Mouse (Mus musculus) limb, embryonic 14.5 days (tissue): Measurements from ENCODE around the gene Glod4. TPM values are rescaled to one million over a fixed set of nuclear protein-coding genes. Genes with fewer than 3 reads are reported as not detected.

Experiments used
- ATAC-seq: fragments of 200-750 bp; cut with Nextera tagmentation; 2 replicates; pipeline ENCODE4 v1.8.0; 2017; ENCODE audit warnings: low read depth, moderate number of reproducible peaks, moderate TSS enrichment; ENCODE audit not compliant: low FRiP score
- DNase-seq: peaks from one replicate; pipeline ENCODE4 v3.0.0-alpha.2; 2015; ENCODE audit warnings: low spot score
- H3K27ac ChIP-seq: fragments of 300-500 bp; sonication (generic); replicated peaks from 2 replicates; pipeline ENCODE4 v1.5.1; 2014; ENCODE audit warnings: low read depth, mild to moderate bottlenecking, low read length, moderate library complexity, mixed read lengths
- H3K27me3 ChIP-seq: fragments of 300-500 bp; sonication (generic); 2 replicates; pipeline ENCODE4 v1.6.1; 2014; ENCODE audit warnings: low read length, mixed read lengths; ENCODE audit not compliant: control insufficient read depth, insufficient read depth
- H3K36me3 ChIP-seq: fragments of 300-500 bp; sonication (generic); 2 replicates; pipeline ENCODE4 v1.6.1; 2014; ENCODE audit warnings: mild to moderate bottlenecking, low read length, moderate library complexity, mixed read lengths; ENCODE audit not compliant: control insufficient read depth, insufficient read depth
- H3K4me1 ChIP-seq: fragments of 300-500 bp; sonication (generic); 2 replicates; pipeline ENCODE4 v1.6.1; 2014; ENCODE audit warnings: antibody characterized with exemption, low read length, mixed read lengths; ENCODE audit not compliant: control insufficient read depth, insufficient read depth
- H3K4me2 ChIP-seq: fragments of 300-500 bp; sonication (generic); replicated peaks from 2 replicates; pipeline ENCODE4 v1.6.1; 2014; ENCODE audit warnings: low read depth, mild to moderate bottlenecking, low read length, moderate library complexity; ENCODE audit not compliant: severe bottlenecking
- H3K4me3 ChIP-seq: fragments of 300-500 bp; sonication (generic); replicated peaks from 2 replicates; pipeline ENCODE4 v1.5.1; 2014; ENCODE audit warnings: low read length
- H3K9ac ChIP-seq: fragments of 300-500 bp; sonication (generic); 2 replicates; pipeline ENCODE4 v1.6.1; 2014; ENCODE audit warnings: mild to moderate bottlenecking, low read depth, low read length, moderate library complexity; ENCODE audit not compliant: severe bottlenecking
- H3K9me3 ChIP-seq: fragments of 300-500 bp; sonication (generic); 2 replicates; pipeline ENCODE4 v1.6.1; 2016; ENCODE audit warnings: low read length; ENCODE audit not compliant: control insufficient read depth
- POLR2A ChIP-seq: fragments of 200-500 bp; IDR thresholded peaks from 2 replicates; pipeline ENCODE4 v1.8.0; 2012; ENCODE audit warnings: inconsistent platforms, mild to moderate bottlenecking, moderate library complexity, borderline replicate concordance; ENCODE audit not compliant: insufficient read depth, insufficient read length; ENCODE audit errors: extremely low read depth
- WGBS: fragments of 180-500 bp; shearing (Covaris S2); extraction: QIAGEN DNeasy Blood & Tissue Kit; methylation state at CpG from one replicate; pipeline ENCODE4 v1.1.7; 2014; 5-methylcytosine and 5-hydroxymethylcytosine counted together
- polyA plus RNA-seq, 2 experiments: library from polyadenylated mRNA; depleted of rRNA in 1 of 2; stranded (reverse) in 1 of 2; unstranded in 1 of 2; fragments of >200 nt; fragmentation: Nextera tagmentation in 1 of 2; extraction: Ambion mirVana in 1 of 2; gene quantifications; 2 replicates each; pipeline versions ENCODE4 v1.2.1 to v1.2.3; 2012 to 2014

Gene Glod4
- 36.4 and 56.2 TPM in 2 replicates for polyA plus RNA-seq (2012; rRNA removed)
- 140 and 141 TPM in 2 replicates for polyA plus RNA-seq (2014; fragmentation: Nextera tagmentation; extraction: Ambion mirVana)

GRCm38 (mm10) chr11:76242901-76243810, at the start of gene Glod4, which contains the start of gene Mrm3:
TSS of gene Glod4 (minus strand) at chr11:76243725.
TSS of gene Mrm3 (plus strand) at chr11:76243715.
- Histone ChIP-seq H3K9me3 (no peaks in the 10 kb centered on the region), H3K4me2 (peak within 1 kb of the TSS; percentile 56), H3K27ac (peak within 1 kb of the TSS; percentile 76), H3K36me3 (peaks cover 22% of the 10 kb centered on the region), H3K27me3 (no peaks in the 10 kb centered on the region), H3K4me3 (peak within 1 kb of the TSS; percentile 85), H3K4me1 (peaks cover 8% of the 10 kb centered on the region), H3K9ac (peak within 1 kb of the TSS; percentile 76)
- DNase-seq = peak; percentile 93
- WGBS = under 1% methylated on average over 50 of the region's 61 CpGs
- peak; percentile 91 for ATAC-seq
- peak; percentile 78; the same call in 1 of the 2 replicates for TF ChIP-seq POLR2A

- no peak for TF ChIP-seq POLR2A
- H3K4me1 ChIP-seq = peaks cover 69% of the 10 kb centered on the region
- WGBS = 35% methylated on average over 6 of the region's 6 CpGs
- peak overlapping the region; percentile 34; the same call in 1 of the 2 replicates for H3K27ac ChIP-seq
- no peaks in the 10 kb centered on the region for H3K27me3 ChIP-seq
- 0 out of 2 replicates have a peak overlapping the region, but pooled peaks have one; percentile 12 for H3K9ac ChIP-seq
- peak overlapping the region; percentile 33 for H3K4me2 ChIP-seq
- DNase-seq (no peak), ATAC-seq (no peak)
- no peak overlapping the region for H3K4me3 ChIP-seq
- no peaks in the 10 kb centered on the region for H3K9me3 ChIP-seq
- H3K36me3 ChIP-seq = no peaks in the 10 kb centered on the region
Observed at GRCm38 (mm10) chr11:76292831-76293230, 49.3 kb upstream of the Glod4 start.

- no peaks in the 10 kb centered on the region for H3K9me3 ChIP-seq
- H3K27ac ChIP-seq = peak overlapping the region; percentile 34; the same call in 1 of the 2 replicates
- H3K27me3 ChIP-seq = no peaks in the 10 kb centered on the region
- H3K4me1 ChIP-seq = peaks cover 69% of the 10 kb centered on the region
- ATAC-seq (peak; percentile 20; the same call in 1 of the 2 replicates), DNase-seq (peak; percentile 80)
- H3K4me2 ChIP-seq = peak overlapping the region; percentile 33
- WGBS = 12% methylated on average over 15 of the region's 15 CpGs
- 0 out of 2 replicates have a peak overlapping the region, but pooled peaks have one; percentile 12 for H3K9ac ChIP-seq
- TF ChIP-seq POLR2A = no peak
- H3K36me3 ChIP-seq = no peaks in the 10 kb centered on the region
- no peak overlapping the region for H3K4me3 ChIP-seq
Observed at GRCm38 (mm10) chr11:76292398-76292797, 48.9 kb upstream of the Glod4 start.

- Histone ChIP-seq H3K4me3 (no peak overlapping the region), H3K4me1 (peaks cover 69% of the 10 kb centered on the region), H3K4me2 (peak overlapping the region; percentile 33; the same call in 1 of the 2 replicates), H3K9ac (0 out of 2 replicates have a peak overlapping the region, but pooled peaks have one; percentile 12), H3K27ac (peak overlapping the region; percentile 48), H3K36me3 (no peaks in the 10 kb centered on the region), H3K9me3 (no peaks in the 10 kb centered on the region), H3K27me3 (no peaks in the 10 kb centered on the region)
- 36% methylated on average over 4 of the region's 4 CpGs for WGBS
- no peak for DNase-seq
- no peak for TF ChIP-seq POLR2A
- ATAC-seq = no peak
Observed at GRCm38 (mm10) chr11:76291960-76292359, 48.4 kb upstream of the Glod4 start.

- 28% methylated on average over 11 of the region's 11 CpGs for WGBS
- H3K36me3 ChIP-seq = no peaks in the 10 kb centered on the region
- H3K27ac ChIP-seq = peak overlapping the region; percentile 34
- H3K4me3 ChIP-seq = no peak overlapping the region
- DNase-seq = no peak
- H3K9me3 ChIP-seq = no peaks in the 10 kb centered on the region
- H3K27me3 ChIP-seq = no peaks in the 10 kb centered on the region
- peaks cover 76% of the 10 kb centered on the region for H3K4me1 ChIP-seq
- TF ChIP-seq POLR2A = no peak
- no peak for ATAC-seq
- no peak overlapping the region for H3K9ac ChIP-seq
- no peak overlapping the region for H3K4me2 ChIP-seq
Observed at GRCm38 (mm10) chr11:76290367-76290766, 46.8 kb upstream of the Glod4 start.
